16 mouse cellular contexts compared by ENCODE assay signal in the genomic region with DNA sequence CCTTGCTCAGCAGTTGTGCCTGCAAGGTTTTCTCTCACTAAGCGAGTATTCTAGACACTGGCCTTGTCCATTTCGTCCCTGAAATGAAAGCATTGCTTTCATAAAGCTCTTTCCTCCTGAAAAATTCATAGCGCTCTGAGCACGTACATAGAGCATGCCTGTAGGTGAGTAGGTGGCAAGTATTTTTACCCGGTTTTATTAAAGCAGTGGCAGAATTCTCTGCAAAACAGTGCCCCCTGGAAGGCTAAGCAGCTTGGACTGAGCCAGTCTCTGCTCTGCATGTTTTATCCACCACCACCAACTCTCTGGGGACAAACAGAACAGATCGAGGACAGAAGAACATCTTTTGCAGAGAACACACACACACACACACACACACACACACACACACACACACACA.
DNase-seq lines count a peak whose midpoint lies in the region; ATAC-seq and TF ChIP-seq lines count a peak whose summit lies in the region.
"Had no signal": no experiment of that assay in that cellular context is flagged by ENCODE, and none has a peak within 500 bp of the region (broad histone marks: within the 10 kb centered on the region; RNA-seq: fewer than 3 reads in every experiment).

No protein-coding gene starts in this region.

- DNase-seq in frontal cortex, postnatal 25 days (ENCODE audit: low spot score in 2 of 2): no peak
- peak; percentile 40 for DNase-seq in brain, embryonic 14.5 days (ENCODE audit: low read depth)
- peak; percentile 10 to 31 for DNase-seq in left cerebral cortex, adult 18-20 months (ENCODE audit: low spot score in 2 of 2)
- no peak for DNase-seq in gastrocnemius, postnatal 4 days (ENCODE audit: low spot score in 2 of 2)
- no peak for DNase-seq in lung, postnatal 14 days
- DNase-seq: cerebellum, adult 8-10 months; gastrocnemius, postnatal 36 days; kidney, postnatal 4 days; lung, postnatal 36 days had no signal

- 59% methylated on average over 6 of the region's 6 CpGs for WGBS in neural tube, embryonic 15.5 days

- H3K36me3 ChIP-seq in neural tube, embryonic 15.5 days: no peaks in the 10 kb centered on the region
- H3K36me3 ChIP-seq: embryonic facial prominence, embryonic 13.5 days; heart, embryonic 15.5 days; intestine, embryonic 15.5 days had no signal

- H3K4me1 ChIP-seq in neural tube, embryonic 15.5 days: no peaks in the 10 kb centered on the region
- H3K4me1 ChIP-seq: embryonic facial prominence, embryonic 13.5 days; intestine, embryonic 15.5 days had no signal

- peak overlapping the region; percentile 51 for H3K27ac ChIP-seq in neural tube, embryonic 15.5 days (replicated peaks)
- H3K27ac ChIP-seq: embryonic facial prominence, embryonic 13.5 days; heart, embryonic 15.5 days; intestine, embryonic 15.5 days; liver, embryonic 14.5 days had no signal

- H3K9me3 ChIP-seq in neural tube, embryonic 15.5 days (replicated peaks): no peaks in the 10 kb centered on the region
- H3K9me3 ChIP-seq: embryonic facial prominence, embryonic 13.5 days; heart, embryonic 15.5 days; intestine, embryonic 15.5 days had no signal

- no peak for TF ChIP-seq POLR2A in brain, embryonic 14.5 days (IDR thresholded peaks at IDR 0.05; ENCODE audit: borderline replicate concordance, extremely low read depth, insufficient read depth, insufficient read length, poor library complexity, severe bottlenecking)

- TF ChIP-seq CTCF in brain, embryonic 14.5 days (IDR thresholded peaks at IDR 0.05; ENCODE audit: borderline replicate concordance, extremely low read depth, insufficient read depth, insufficient read length): no peak

- H3K4me3 ChIP-seq in neural tube, embryonic 15.5 days (replicated peaks): no peak overlapping the region
- H3K4me3 ChIP-seq: embryonic facial prominence, embryonic 13.5 days; heart, embryonic 15.5 days; intestine, embryonic 15.5 days; myocyte had no signal

- no peak overlapping the region for H3K4me2 ChIP-seq in neural tube, embryonic 15.5 days
- H3K4me2 ChIP-seq: embryonic facial prominence, embryonic 13.5 days; heart, embryonic 15.5 days; intestine, embryonic 15.5 days had no signal

- no peak overlapping the region for H3K9ac ChIP-seq in neural tube, embryonic 15.5 days (replicated peaks)
- H3K9ac ChIP-seq: embryonic facial prominence, embryonic 13.5 days; heart, embryonic 15.5 days; intestine, embryonic 15.5 days; liver, embryonic 14.5 days had no signal

- H3K27me3 ChIP-seq in neural tube, embryonic 15.5 days (replicated peaks): no peaks in the 10 kb centered on the region
- H3K27me3 ChIP-seq: embryonic facial prominence, embryonic 13.5 days; heart, embryonic 15.5 days; intestine, embryonic 15.5 days had no signal

- peak; percentile 75 for ATAC-seq in frontal cortex, adult (ENCODE audit: low TSS enrichment)
- 0 out of 2 replicates have a peak, but pooled peaks have one; percentile 7 for ATAC-seq in neural tube, embryonic 15.5 days (ENCODE audit: low FRiP score)
- ATAC-seq: intestine, embryonic 15.5 days had no signal

Comparison
In these comparisons a context has a peak if more than half of its experiments do, and no peak if none do; other contexts are left out.
1. DNase-seq: peak in brain, embryonic 14.5 days (single experiment) and left cerebral cortex, adult 18-20 months (2 of 2); none in frontal cortex, postnatal 25 days (0 of 2), gastrocnemius, postnatal 4 days (0 of 2) and lung, postnatal 14 days (single experiment).